Mouse (Mus musculus): ENCODE results near the gene Rabepk. TPM values are rescaled to one million over a fixed set of nuclear protein-coding genes. Genes with fewer than 3 reads are reported as not detected.

The Rabepk gene
- polyA plus RNA-seq, 1 experiment from 2014 or later, result 23.4 TPM

Other genes starting within 250 kb of the Rabepk start
- 123 and 134 TPM in 2 replicates for gene Gapvd1, start 44.7 kb downstream of the Rabepk start, polyA plus RNA-seq (2016; fragmentation: Nextera tagmentation; extraction: Ambion mirVana)
- 571 and 599 TPM in 2 replicates for gene Hspa5, start 27.9 kb downstream of the Rabepk start, polyA plus RNA-seq (2016; fragmentation: Nextera tagmentation; extraction: Ambion mirVana)
- gene Fbxw2, start 26.4 kb upstream of the Rabepk start, polyA plus RNA-seq (2016; fragmentation: Nextera tagmentation; extraction: Ambion mirVana), result 83.9 and 90.2 TPM in 2 replicates
- gene Gm34653, start 33.1 kb upstream of the Rabepk start, polyA plus RNA-seq (2016; fragmentation: Nextera tagmentation; extraction: Ambion mirVana), result not detected in 2 replicates
- not detected in 2 replicates for gene Cutal, start 74.5 kb upstream of the Rabepk start, polyA plus RNA-seq (2016; fragmentation: Nextera tagmentation; extraction: Ambion mirVana)
- gene Psmd5, start 75.1 kb upstream of the Rabepk start, polyA plus RNA-seq (2016; fragmentation: Nextera tagmentation; extraction: Ambion mirVana), result 97.9 and 110 TPM in 2 replicates
- gene Phf19, start 114.1 kb upstream of the Rabepk start, polyA plus RNA-seq (2016; fragmentation: Nextera tagmentation; extraction: Ambion mirVana), result 3.9 and 6.1 TPM in 2 replicates
- gene Traf1, start 161.9 kb upstream of the Rabepk start, polyA plus RNA-seq (2016; fragmentation: Nextera tagmentation; extraction: Ambion mirVana), result 0.37 and 0.45 TPM in 2 replicates